Mouse (Mus musculus) liver, postnatal 0 days (tissue): Measurements from ENCODE around the gene Ckap4. TPM values are rescaled to one million over a fixed set of nuclear protein-coding genes. Genes with fewer than 3 reads are reported as not detected.
"Not testable (repeated sequence)": the region's sequence is repeated elsewhere in the genome, so short reads cannot be mapped to it uniquely, and the experiment has no call there.

Source experiments
- ATAC-seq: fragments of 200-750 bp; cut with Nextera tagmentation; 2 replicates; pipeline ENCODE4 v1.8.0; 2017; ENCODE audit warnings: mild to moderate bottlenecking, moderate library complexity
- DNase-seq: peaks from one replicate; pipeline ENCODE4 v3.0.0-alpha.2; 2016
- H3K27ac ChIP-seq: fragments of 300-500 bp; sonication (generic); 2 replicates; pipeline ENCODE4 v1.5.1; 2014; ENCODE audit warnings: antibody characterized with exemption, moderate library complexity, mild to moderate bottlenecking, low read depth
- H3K27me3 ChIP-seq: fragments of 300-500 bp; sonication (generic); 2 replicates; pipeline ENCODE4 v1.6.1; 2014; ENCODE audit warnings: low read length, control low read depth, mixed read lengths; ENCODE audit not compliant: insufficient read depth
- H3K36me3 ChIP-seq: fragments of 300-500 bp; sonication (generic); replicated peaks from 2 replicates; pipeline ENCODE4 v1.6.1; 2014; ENCODE audit warnings: mild to moderate bottlenecking, control low read depth, low read length, moderate library complexity, mixed read lengths; ENCODE audit not compliant: insufficient read depth
- H3K4me1 ChIP-seq: fragments of 300-500 bp; sonication (generic); 2 replicates; pipeline ENCODE4 v1.6.1; 2014; ENCODE audit warnings: antibody characterized with exemption, mild to moderate bottlenecking, control low read depth; ENCODE audit not compliant: insufficient read depth
- H3K4me2 ChIP-seq: fragments of 300-500 bp; sonication (generic); 2 replicates; pipeline ENCODE4 v1.6.1; 2014; ENCODE audit warnings: low read depth, mild to moderate bottlenecking, low read length, moderate library complexity, mixed read lengths
- H3K4me3 ChIP-seq: fragments of 300-500 bp; sonication (generic); 2 replicates; pipeline ENCODE4 v1.5.1; 2014; ENCODE audit warnings: low read depth, low read length
- H3K9ac ChIP-seq: fragments of 300-500 bp; sonication (generic); replicated peaks from 2 replicates; pipeline ENCODE4 v1.6.1; 2014; ENCODE audit warnings: mild to moderate bottlenecking, moderate library complexity
- H3K9me3 ChIP-seq: fragments of 300-500 bp; sonication (generic); 2 replicates; pipeline ENCODE4 v1.6.1; 2016; ENCODE audit warnings: mild to moderate bottlenecking, control low read depth, low read length, mixed read lengths
- CTCF ChIP-seq: sonication (generic); IDR thresholded peaks from 2 replicates; pipeline ENCODE4 v1.5.1; 2016; ENCODE audit warnings: antibody characterized with exemption, low read depth
- EP300 ChIP-seq: IDR thresholded peaks from 2 replicates; pipeline ENCODE4 v1.6.1; 2016; ENCODE audit warnings: antibody characterized with exemption, low read depth, mild to moderate bottlenecking
- WGBS: fragments of 180-500 bp; shearing (Covaris S2); extraction: QIAGEN DNeasy Blood & Tissue Kit; methylation state at CpG from one replicate; pipeline ENCODE4 v1.1.7; 2014; ENCODE audit not compliant: insufficient replicate concordance; 5-methylcytosine and 5-hydroxymethylcytosine counted together
- polyA plus RNA-seq: library from polyadenylated mRNA; unstranded; fragments of >200 nt; fragmentation: Nextera tagmentation; extraction: Ambion mirVana; gene quantifications from 2 replicates; pipeline ENCODE4 v1.2.1, GENCODE M21; 2015

The Ckap4 gene
- polyA plus RNA-seq, 1 experiment from 2014 or later = 10.3 TPM

GRCm38 (mm10) chr10:84523682-84524081 is 10.2 kb downstream of the Ckap4 start:
- WGBS = 60% methylated on average over 10 of the region's 10 CpGs
- H3K4me3 ChIP-seq = no peak overlapping the region
- H3K27ac ChIP-seq = no peak overlapping the region
- H3K9me3 ChIP-seq = no peaks in the 10 kb centered on the region
- peaks cover 15% of the 10 kb centered on the region; the same call in 1 of the 2 replicates for H3K36me3 ChIP-seq
- H3K9ac ChIP-seq = no peak overlapping the region
- DNase-seq (no peak), ATAC-seq (no peak)
- H3K4me2 ChIP-seq = no peak overlapping the region
- no peaks in the 10 kb centered on the region for H3K4me1 ChIP-seq
- TF ChIP-seq EP300 (no peak), CTCF (peak; percentile 56)
- no peaks in the 10 kb centered on the region for H3K27me3 ChIP-seq

- peaks cover 3% of the 10 kb centered on the region; the same call in 1 of the 2 replicates for H3K4me1 ChIP-seq
- H3K4me2 ChIP-seq = no peak overlapping the region
- H3K27me3 ChIP-seq = 0 out of 2 replicates have a peak, but pooled peaks cover 2% of the 10 kb centered on the region
- H3K9ac ChIP-seq = no peak overlapping the region
- H3K36me3 ChIP-seq = no peaks in the 10 kb centered on the region
- 35% methylated on average over 11 of the region's 11 CpGs for WGBS
- H3K27ac ChIP-seq = peak overlapping the region; percentile 46
- ATAC-seq (peak; percentile 79), DNase-seq (peak; percentile 79)
- H3K9me3 ChIP-seq = no peaks in the 10 kb centered on the region
- H3K4me3 ChIP-seq = no peak overlapping the region
- TF ChIP-seq EP300 (no peak), CTCF (no peak)
Measured at GRCm38 (mm10) chr10:84516414-84516927, 17.4 kb downstream of the Ckap4 start.

GRCm38 (mm10) chr10:84515980-84516379 is 17.9 kb downstream of the Ckap4 start:
- WGBS = 55% methylated on average over 1 of the region's 1 CpGs
- H3K4me1 ChIP-seq, H3K36me3 ChIP-seq, H3K27me3 ChIP-seq, H3K9me3 ChIP-seq, H3K4me2 ChIP-seq, H3K4me3 ChIP-seq, DNase-seq, H3K9ac ChIP-seq: not testable (repeated sequence)
- ATAC-seq = peak; percentile 4; the same call in 1 of the 2 replicates
- peak overlapping the region; percentile 45 for H3K27ac ChIP-seq

- Histone ChIP-seq H3K36me3 (no peaks in the 10 kb centered on the region), H3K27ac (peak overlapping the region; percentile 45; the same call in 1 of the 2 replicates), H3K4me2 (no peak overlapping the region), H3K27me3 (0 out of 2 replicates have a peak, but pooled peaks cover 2% of the 10 kb centered on the region), H3K9ac (no peak overlapping the region), H3K4me3 (no peak overlapping the region), H3K9me3 (no peaks in the 10 kb centered on the region), H3K4me1 (peaks cover 3% of the 10 kb centered on the region; the same call in 1 of the 2 replicates)
- WGBS = 12% methylated on average over 3 of the region's 3 CpGs
- DNase-seq (peak; percentile 80), ATAC-seq (peak; percentile 60)
- TF ChIP-seq EP300 (no peak), CTCF (peak; percentile 88)
Measured at GRCm38 (mm10) chr10:84515512-84515950, 18.3 kb downstream of the Ckap4 start.

GRCm38 (mm10) chr10:84514038-84514578 is 19.8 kb downstream of the Ckap4 start:
- TF ChIP-seq EP300 (no peak), CTCF (peak; percentile 94)
- Histone ChIP-seq H3K4me3 (no peak overlapping the region), H3K36me3 (no peaks in the 10 kb centered on the region), H3K27me3 (0 out of 2 replicates have a peak, but pooled peaks cover 2% of the 10 kb centered on the region), H3K9me3 (no peaks in the 10 kb centered on the region), H3K9ac (no peak overlapping the region), H3K4me2 (no peak overlapping the region), H3K27ac (no peak overlapping the region), H3K4me1 (peaks cover 3% of the 10 kb centered on the region; the same call in 1 of the 2 replicates)
- 38% methylated on average over 5 of the region's 5 CpGs for WGBS
- ATAC-seq (peak; percentile 55), DNase-seq (peak; percentile 83)

GRCm38 (mm10) chr10:84512766-84513165 is 21.1 kb downstream of the Ckap4 start:
- Histone ChIP-seq H3K4me2 (no peak overlapping the region), H3K4me3 (no peak overlapping the region), H3K36me3 (no peaks in the 10 kb centered on the region), H3K27me3 (0 out of 2 replicates have a peak, but pooled peaks cover 2% of the 10 kb centered on the region), H3K9ac (no peak overlapping the region), H3K27ac (no peak overlapping the region), H3K9me3 (no peaks in the 10 kb centered on the region), H3K4me1 (peaks cover 3% of the 10 kb centered on the region; the same call in 1 of the 2 replicates)
- TF ChIP-seq CTCF (no peak), EP300 (no peak)
- ATAC-seq (no peak), DNase-seq (no peak)
